Mouse (Mus musculus): ENCODE results near the gene Serpina9. TPM values are rescaled to one million over a fixed set of nuclear protein-coding genes. Genes with fewer than 3 reads are reported as not detected.

Gene Serpina9
- polyA plus RNA-seq (2014; fragmentation: Nextera tagmentation; extraction: Ambion mirVana) = 0.54 and 0.82 TPM in 2 replicates

DNA sequence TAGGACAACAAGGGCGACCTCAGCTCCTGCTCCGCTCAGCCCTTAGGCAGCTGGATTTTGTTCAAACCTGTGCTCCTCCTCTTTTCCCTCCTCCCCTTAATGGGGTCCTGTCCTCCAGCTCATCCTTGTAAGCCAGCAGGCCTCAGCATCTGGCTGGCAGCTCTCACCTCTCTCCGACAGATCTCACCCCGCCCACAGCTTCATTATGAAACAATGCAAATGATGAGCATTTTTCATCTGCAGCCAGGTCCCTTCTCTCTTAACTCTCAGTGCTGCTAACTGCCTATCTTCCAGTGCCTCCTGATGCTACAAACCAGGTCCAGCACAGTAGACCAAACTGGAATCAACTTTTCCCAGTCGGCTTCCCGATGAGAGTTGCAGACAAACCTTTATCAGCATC, at the start of gene Serpina9:
Gene Serpina9 (minus strand): TSS at position 136 of the 400 bp plus-strand sequence.
- WGBS = 81% methylated on average over 6 of the region's 6 CpGs

DNA sequence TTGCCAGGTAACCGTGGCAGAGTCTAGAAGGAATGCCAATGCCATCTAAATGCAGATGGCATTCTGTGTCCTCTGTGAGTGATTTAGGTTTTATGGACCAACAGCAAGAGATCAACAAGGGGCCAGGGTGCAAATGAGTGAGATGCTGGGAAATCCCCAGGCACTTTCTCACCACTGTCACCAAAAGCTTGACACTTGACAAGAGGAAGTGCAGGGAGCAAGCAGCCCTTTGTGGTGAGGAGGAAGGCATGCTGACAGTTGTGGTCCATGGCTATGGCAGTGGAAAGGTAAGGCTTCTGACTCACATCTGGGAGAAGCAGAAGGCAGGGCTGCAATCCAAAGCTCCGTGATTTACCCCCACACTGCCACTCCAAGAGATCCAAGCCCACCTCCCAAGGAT, 48.3 kb upstream of the Serpina9 start:
- Histone ChIP-seq H3K4me1 (ENCODE audit: control insufficient read depth, insufficient read depth, low read length) (no peaks in the 10 kb centered on the region), H3K4me3 (ENCODE audit: low read depth, low read length) (no peak overlapping the region)

More for the DNA sequence above, at the start of gene Serpina9:
- Histone ChIP-seq H3K9me3 (ENCODE audit: control insufficient read depth, low read length) (peaks cover 4% of the 10 kb centered on the region; the same call in 1 of the 2 replicates), H3K4me1 (ENCODE audit: control insufficient read depth, insufficient read depth, low read length) (no peaks in the 10 kb centered on the region), H3K27ac (replicated peaks; ENCODE audit: low read depth, low read length) (no peak within 1 kb of the TSS), H3K9ac (ENCODE audit: low read depth, low read length) (no peak within 1 kb of the TSS), H3K4me2 (ENCODE audit: low read depth, low read length) (no peak within 1 kb of the TSS), H3K27me3 (replicated peaks; ENCODE audit: control insufficient read depth, insufficient read depth, low read length) (no peaks in the 10 kb centered on the region), H3K36me3 (ENCODE audit: control insufficient read depth, insufficient read depth, low read length) (no peaks in the 10 kb centered on the region), H3K4me3 (ENCODE audit: low read depth, low read length) (no peak within 1 kb of the TSS)
- no peak for DNase-seq (ENCODE audit: low spot score)
- ATAC-seq (ENCODE audit: low read depth) = no peak

DNA sequence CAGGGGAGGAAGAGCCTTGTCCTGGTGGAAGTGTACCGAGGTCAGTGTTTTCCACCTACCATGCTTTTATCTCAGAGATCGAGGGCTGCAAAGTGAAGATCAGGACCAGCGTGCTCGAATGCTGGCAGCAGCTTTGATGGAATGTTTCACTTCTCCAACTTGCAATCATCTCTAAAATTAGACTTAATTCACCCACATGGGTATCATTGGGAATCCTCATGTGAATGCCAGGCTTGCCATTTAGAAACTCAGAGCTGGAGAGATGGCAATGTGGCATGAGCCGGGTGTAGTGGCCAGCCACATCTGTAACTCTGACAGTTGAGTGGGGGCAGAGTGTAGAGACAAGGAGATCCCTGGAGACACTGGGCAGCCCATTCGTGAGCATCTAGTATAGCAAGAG, 46.6 kb upstream of the Serpina9 start:
- Histone ChIP-seq H3K36me3 (ENCODE audit: control insufficient read depth, insufficient read depth, low read length) (no peaks in the 10 kb centered on the region), H3K4me3 (ENCODE audit: low read depth, low read length) (no peak overlapping the region), H3K4me1 (ENCODE audit: control insufficient read depth, insufficient read depth, low read length) (no peaks in the 10 kb centered on the region), H3K4me2 (ENCODE audit: low read depth, low read length) (no peak overlapping the region), H3K9me3 (ENCODE audit: control insufficient read depth, low read length) (no peaks in the 10 kb centered on the region), H3K27me3 (replicated peaks; ENCODE audit: control insufficient read depth, insufficient read depth, low read length) (no peaks in the 10 kb centered on the region; the same call in 1 of the 2 replicates), H3K27ac (replicated peaks; ENCODE audit: low read depth, low read length) (no peak overlapping the region), H3K9ac (ENCODE audit: low read depth, low read length) (no peak overlapping the region)
- DNase-seq (ENCODE audit: low spot score) (no peak), ATAC-seq (ENCODE audit: low read depth) (no peak)
- WGBS = 87% methylated on average over 6 of the region's 6 CpGs

More for the DNA sequence above, 48.3 kb upstream of the Serpina9 start:
- H3K36me3 ChIP-seq (ENCODE audit: control insufficient read depth, insufficient read depth, low read length) = no peaks in the 10 kb centered on the region
- H3K9ac ChIP-seq (ENCODE audit: low read depth, low read length) = no peak overlapping the region
- no peak overlapping the region for H3K27ac ChIP-seq (replicated peaks; ENCODE audit: low read depth, low read length)
- H3K27me3 ChIP-seq (replicated peaks; ENCODE audit: control insufficient read depth, insufficient read depth, low read length) = no peaks in the 10 kb centered on the region; the same call in 1 of the 2 replicates
- no peak for DNase-seq (ENCODE audit: low spot score)
- H3K4me2 ChIP-seq (ENCODE audit: low read depth, low read length) = no peak overlapping the region
- no peaks in the 10 kb centered on the region for H3K9me3 ChIP-seq (ENCODE audit: control insufficient read depth, low read length)
- ATAC-seq (ENCODE audit: low read depth) = no peak
- 64% methylated on average over 2 of the region's 2 CpGs for WGBS

DNA sequence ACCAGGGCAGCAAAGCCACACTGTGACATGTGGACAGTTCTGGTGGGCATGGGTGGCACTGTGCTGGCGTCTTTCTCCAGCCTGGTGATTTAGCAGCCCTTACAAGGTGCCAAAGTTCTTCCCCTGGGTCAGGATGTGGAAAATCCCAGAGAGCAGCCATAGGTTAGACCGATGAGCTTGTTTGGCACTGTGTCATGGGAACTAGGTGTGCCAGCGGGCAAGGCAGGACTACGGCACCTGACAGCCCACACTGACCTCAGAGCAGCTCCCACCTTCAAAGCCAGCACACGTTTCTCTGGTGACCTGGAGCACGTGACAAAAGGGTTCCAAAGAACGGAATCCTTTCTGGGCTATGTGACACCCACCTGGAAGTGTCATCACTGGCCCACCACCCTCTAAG, 44.0 kb upstream of the Serpina9 start:
- H3K4me2 ChIP-seq (ENCODE audit: low read depth, low read length) = no peak overlapping the region
- no peak overlapping the region for H3K27ac ChIP-seq (replicated peaks; ENCODE audit: low read depth, low read length)
- ATAC-seq (ENCODE audit: low read depth) = no peak
- whole genome bisulfite sequencing = 82% methylated on average over 7 of the region's 7 CpGs
- H3K9ac ChIP-seq (ENCODE audit: low read depth, low read length) = no peak overlapping the region
- no peaks in the 10 kb centered on the region for H3K36me3 ChIP-seq (ENCODE audit: control insufficient read depth, insufficient read depth, low read length)
- no peaks in the 10 kb centered on the region for H3K9me3 ChIP-seq (ENCODE audit: control insufficient read depth, low read length)
- DNase-seq (ENCODE audit: low spot score) = no peak
- H3K27me3 ChIP-seq (replicated peaks; ENCODE audit: control insufficient read depth, insufficient read depth, low read length) = no peaks in the 10 kb centered on the region; the same call in 1 of the 2 replicates
- H3K4me1 ChIP-seq (ENCODE audit: control insufficient read depth, insufficient read depth, low read length) = no peaks in the 10 kb centered on the region
- no peak overlapping the region for H3K4me3 ChIP-seq (ENCODE audit: low read depth, low read length)

DNA sequence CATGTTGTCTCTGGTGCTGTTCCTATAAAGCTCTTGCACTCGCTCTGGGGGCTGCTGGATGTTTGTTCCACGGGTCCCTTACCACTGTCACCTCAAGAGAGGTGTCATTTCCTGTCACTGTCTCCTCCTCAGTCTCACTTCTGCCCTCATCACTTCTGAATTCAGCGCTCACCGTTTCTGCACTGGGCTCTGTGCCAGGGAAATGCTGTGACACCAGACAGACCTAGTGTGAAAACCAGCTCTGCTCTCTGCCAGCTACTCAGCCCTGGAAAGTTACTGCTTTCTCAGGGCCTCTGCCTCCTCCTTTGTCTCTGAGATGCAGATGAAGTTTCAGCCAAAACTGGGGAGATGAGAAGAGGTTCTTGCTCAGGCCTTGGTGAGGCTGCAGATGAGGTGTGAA, 43.5 kb upstream of the Serpina9 start:
- Histone ChIP-seq H3K36me3 (ENCODE audit: control insufficient read depth, insufficient read depth, low read length) (no peaks in the 10 kb centered on the region), H3K4me2 (ENCODE audit: low read depth, low read length) (no peak overlapping the region), H3K4me3 (ENCODE audit: low read depth, low read length) (no peak overlapping the region), H3K27me3 (replicated peaks; ENCODE audit: control insufficient read depth, insufficient read depth, low read length) (no peaks in the 10 kb centered on the region; the same call in 1 of the 2 replicates), H3K27ac (replicated peaks; ENCODE audit: low read depth, low read length) (no peak overlapping the region), H3K9ac (ENCODE audit: low read depth, low read length) (no peak overlapping the region), H3K4me1 (ENCODE audit: control insufficient read depth, insufficient read depth, low read length) (no peaks in the 10 kb centered on the region), H3K9me3 (ENCODE audit: control insufficient read depth, low read length) (no peaks in the 10 kb centered on the region)
- ATAC-seq (ENCODE audit: low read depth) (no peak), DNase-seq (ENCODE audit: low spot score) (no peak)
- WGBS = 51% methylated on average over 4 of the region's 4 CpGs

DNA sequence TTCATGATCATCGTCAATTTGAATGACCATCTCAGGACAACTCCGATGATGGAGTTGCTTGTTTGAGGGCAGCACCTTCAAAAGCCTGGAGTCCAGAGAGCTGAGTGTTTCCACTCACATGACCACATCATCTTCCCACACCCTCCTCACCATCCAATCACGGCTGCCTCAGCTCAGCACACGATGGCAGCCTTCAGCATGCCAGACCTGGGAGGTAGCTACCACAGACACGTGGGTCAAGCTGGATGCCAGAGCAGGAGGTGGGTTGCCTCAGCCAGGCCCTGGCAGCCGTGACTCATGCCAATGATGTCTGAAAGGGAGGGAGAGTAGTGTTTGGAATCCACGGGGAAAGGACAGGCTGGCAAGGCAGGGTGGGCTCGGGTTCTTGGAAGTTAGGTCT, 42.2 kb upstream of the Serpina9 start:
- DNase-seq (ENCODE audit: low spot score) (no peak), ATAC-seq (ENCODE audit: low read depth) (no peak)
- Histone ChIP-seq H3K36me3 (ENCODE audit: control insufficient read depth, insufficient read depth, low read length) (no peaks in the 10 kb centered on the region), H3K9ac (ENCODE audit: low read depth, low read length) (no peak overlapping the region), H3K4me3 (ENCODE audit: low read depth, low read length) (no peak overlapping the region), H3K4me1 (ENCODE audit: control insufficient read depth, insufficient read depth, low read length) (no peaks in the 10 kb centered on the region), H3K27me3 (replicated peaks; ENCODE audit: control insufficient read depth, insufficient read depth, low read length) (no peaks in the 10 kb centered on the region; the same call in 1 of the 2 replicates), H3K4me2 (ENCODE audit: low read depth, low read length) (no peak overlapping the region), H3K27ac (replicated peaks; ENCODE audit: low read depth, low read length) (no peak overlapping the region), H3K9me3 (ENCODE audit: control insufficient read depth, low read length) (no peaks in the 10 kb centered on the region)
- WGBS = 79% methylated on average over 8 of the region's 8 CpGs

DNA sequence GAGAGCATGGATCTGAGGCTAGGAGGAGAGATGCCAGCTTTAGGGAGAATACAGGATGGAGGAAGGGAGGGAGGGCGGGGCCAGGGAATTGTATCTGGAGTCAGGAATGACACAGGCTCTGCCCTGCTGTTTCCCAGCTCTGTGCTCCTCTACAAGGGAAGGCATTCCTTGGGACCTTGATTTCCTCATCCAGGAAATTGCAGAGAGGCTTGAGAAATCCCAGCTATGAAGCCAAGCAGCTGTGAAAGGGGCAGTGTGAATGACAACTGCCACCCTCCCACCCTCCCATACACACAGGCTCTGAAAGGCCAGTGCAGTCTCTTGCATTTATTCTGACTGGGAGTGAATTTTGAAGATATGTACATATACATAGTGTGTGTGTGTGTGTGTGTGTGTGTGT, 40.4 kb upstream of the Serpina9 start:
- no peaks in the 10 kb centered on the region for H3K36me3 ChIP-seq (ENCODE audit: control insufficient read depth, insufficient read depth, low read length)
- H3K4me1 ChIP-seq (ENCODE audit: control insufficient read depth, insufficient read depth, low read length) = no peaks in the 10 kb centered on the region
- DNase-seq (ENCODE audit: low spot score) (peak; percentile 7), ATAC-seq (ENCODE audit: low read depth) (no peak)
- H3K4me2 ChIP-seq (ENCODE audit: low read depth, low read length) = no peak overlapping the region
- WGBS = 45% methylated on average over 1 of the region's 1 CpGs
- no peak overlapping the region for H3K27ac ChIP-seq (replicated peaks; ENCODE audit: low read depth, low read length)
- no peak overlapping the region for H3K9ac ChIP-seq (ENCODE audit: low read depth, low read length)
- no peak overlapping the region for H3K4me3 ChIP-seq (ENCODE audit: low read depth, low read length)
- no peaks in the 10 kb centered on the region; the same call in 1 of the 2 replicates for H3K27me3 ChIP-seq (replicated peaks; ENCODE audit: control insufficient read depth, insufficient read depth, low read length)
- no peaks in the 10 kb centered on the region for H3K9me3 ChIP-seq (ENCODE audit: control insufficient read depth, low read length)

DNA sequence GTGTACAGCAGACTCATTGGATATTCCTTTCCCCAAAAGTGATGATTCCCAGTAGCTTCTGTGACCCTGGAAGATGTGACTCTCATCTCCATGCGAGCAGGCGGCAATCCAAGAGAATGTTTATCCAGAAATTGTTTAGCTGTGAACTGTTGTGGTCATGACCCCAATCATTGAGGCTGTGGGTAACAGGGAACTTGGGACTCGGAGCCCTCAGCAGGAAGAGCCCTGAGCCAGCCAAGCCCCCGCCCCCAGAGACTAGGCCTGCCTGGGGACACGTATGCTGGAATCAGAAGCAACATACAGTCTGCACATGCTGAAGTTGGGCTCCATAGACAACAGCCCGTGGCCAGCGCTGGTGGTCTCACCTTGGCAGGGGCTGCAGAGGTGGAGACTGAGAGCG, 32.2 kb upstream of the Serpina9 start:
- ATAC-seq (ENCODE audit: low read depth) = no peak
- Histone ChIP-seq H3K4me2 (ENCODE audit: low read depth, low read length) (no peak overlapping the region), H3K4me1 (ENCODE audit: control insufficient read depth, insufficient read depth, low read length) (no peaks in the 10 kb centered on the region), H3K4me3 (ENCODE audit: low read depth, low read length) (no peak overlapping the region), H3K9ac (ENCODE audit: low read depth, low read length) (no peak overlapping the region), H3K9me3 (ENCODE audit: control insufficient read depth, low read length) (no peaks in the 10 kb centered on the region), H3K36me3 (ENCODE audit: control insufficient read depth, insufficient read depth, low read length) (no peaks in the 10 kb centered on the region), H3K27me3 (replicated peaks; ENCODE audit: control insufficient read depth, insufficient read depth, low read length) (no peaks in the 10 kb centered on the region), H3K27ac (replicated peaks; ENCODE audit: low read depth, low read length) (no peak overlapping the region)
- DNase-seq (ENCODE audit: low spot score) = no peak
- WGBS = 83% methylated on average over 8 of the region's 8 CpGs

DNA sequence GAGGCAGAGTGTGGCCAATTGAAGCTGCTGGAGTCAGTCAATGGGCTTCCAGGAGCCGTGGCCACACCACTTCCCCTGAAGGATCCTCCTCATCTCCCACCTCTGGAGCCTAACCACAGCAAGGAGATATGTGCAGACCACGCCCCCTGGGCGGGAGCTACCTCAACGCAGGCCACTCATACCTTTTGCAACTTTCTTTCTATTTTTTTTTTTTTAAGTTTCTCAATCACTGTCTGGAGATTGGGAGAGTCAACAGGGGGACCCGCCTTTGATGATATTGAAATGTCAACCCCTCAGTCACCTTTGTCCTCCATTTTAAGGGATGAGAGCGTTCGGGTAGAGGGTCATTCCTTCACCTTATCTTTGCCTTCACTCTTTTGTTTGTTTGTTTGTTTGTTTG, 30.8 kb upstream of the Serpina9 start, which contains the start of gene Serpina12:
Gene Serpina12 (minus strand): TSS at position 101 of the 400 bp plus-strand sequence.
- DNase-seq (ENCODE audit: low spot score) (no peak), ATAC-seq (ENCODE audit: low read depth) (no peak)
- no peaks in the 10 kb centered on the region for H3K27me3 ChIP-seq (replicated peaks; ENCODE audit: control insufficient read depth, insufficient read depth, low read length)
- no peak within 1 kb of the TSS for H3K4me3 ChIP-seq (ENCODE audit: low read depth, low read length)
- H3K9ac ChIP-seq (ENCODE audit: low read depth, low read length) = no peak within 1 kb of the TSS
- 79% methylated on average over 7 of the region's 7 CpGs for WGBS
- no peak within 1 kb of the TSS for H3K4me2 ChIP-seq (ENCODE audit: low read depth, low read length)
- no peaks in the 10 kb centered on the region for H3K36me3 ChIP-seq (ENCODE audit: control insufficient read depth, insufficient read depth, low read length)
- no peaks in the 10 kb centered on the region for H3K9me3 ChIP-seq (ENCODE audit: control insufficient read depth, low read length)
- H3K4me1 ChIP-seq (ENCODE audit: control insufficient read depth, insufficient read depth, low read length) = no peaks in the 10 kb centered on the region
- H3K27ac ChIP-seq (replicated peaks; ENCODE audit: low read depth, low read length) = no peak within 1 kb of the TSS
